Mouse (Mus musculus) neutrophil, adult 83 days (primary cell): ENCODE results near the gene Cers2. TPM values are rescaled to one million over a fixed set of nuclear protein-coding genes. Genes with fewer than 3 reads are reported as not detected.

Experiments
- total RNA-seq, 2 experiments: library from RNA; stranded (reverse); gene quantifications; one replicate each; pipeline ENCODE4 v1.2.4; 2023

The Cers2 gene
- total RNA-seq, result 100 to 1,000 TPM; 130 to 136 TPM

GRCm38 (mm10) chr3:95314486-95315093, at the start of gene Cers2:
Gene Cers2 (plus strand): TSS chr3:95314791.

DNA sequence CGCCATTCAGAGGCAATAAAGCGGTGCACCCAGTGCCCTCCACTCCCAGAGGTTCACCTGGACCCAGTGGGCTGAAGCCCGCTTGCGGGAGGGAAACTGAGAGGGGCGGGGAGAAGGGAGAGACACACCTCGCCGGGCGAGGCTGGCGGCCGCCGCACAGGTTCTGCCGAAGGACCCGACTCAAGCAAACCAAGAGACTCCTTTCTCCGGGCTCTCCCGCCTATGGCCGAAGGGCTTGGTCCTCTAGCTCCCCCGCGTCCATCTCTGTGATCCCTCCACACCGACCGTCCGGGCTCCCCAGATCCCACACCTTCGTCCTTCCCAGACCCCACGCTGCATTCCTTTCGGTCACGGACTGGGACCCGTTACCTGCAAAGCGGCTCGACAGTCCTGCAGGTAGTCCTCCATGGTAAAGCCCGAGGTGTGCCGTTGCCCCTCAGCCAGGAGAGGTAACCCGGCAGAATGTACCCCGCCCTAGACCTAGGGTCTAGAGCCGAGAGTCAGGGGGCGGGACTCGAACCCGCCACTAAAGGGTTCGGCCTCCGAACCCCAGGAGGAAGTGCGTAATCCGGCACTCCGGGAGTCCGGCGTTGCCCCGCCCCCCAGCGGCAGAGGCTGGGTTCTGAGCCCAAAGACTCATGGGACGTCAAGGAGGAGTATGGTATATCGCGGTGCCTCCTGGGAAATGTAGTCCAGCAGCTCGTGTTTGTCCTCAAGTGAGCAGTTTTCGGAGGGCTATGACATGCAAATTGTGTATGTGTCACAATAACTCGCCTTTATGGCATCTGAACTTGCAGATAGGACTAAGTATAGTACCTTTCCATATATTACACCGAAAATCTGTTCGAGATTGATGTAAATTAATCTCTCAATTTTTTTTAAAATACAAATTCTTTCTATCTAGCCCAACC, 33.1 kb upstream of the Cers2 start, which contains the start of the genes Mindy1 and Prune1:
TSS of gene Mindy1 (plus strand) at position 130 of the 911 bp plus-strand sequence.
TSS of gene Prune1 (minus strand) at position 861 of the 911 bp plus-strand sequence.

GRCm38 (mm10) chr3:95307100-95307499, 7.5 kb upstream of the Cers2 start, which contains the start of gene Anxa9:
Gene Anxa9 (minus strand): TSS chr3:95307176.

GRCm38 (mm10) chr3:95356701-95357449, 42.3 kb downstream of the Cers2 start, which contains the start of gene Setdb1:
Gene Setdb1 (minus strand): TSS chr3:95357202.

Other genes starting within 250 kb of the Cers2 start
- 10 to 100 TPM; 20.7 to 26.5 TPM for gene Pip5k1a, start 207.9 kb upstream of the Cers2 start, total RNA-seq
- 10 to 100 TPM; 31.0 to 35.0 TPM for gene Vps72, start 203.8 kb upstream of the Cers2 start, total RNA-seq
- gene Tmod4, start 190.3 kb upstream of the Cers2 start, total RNA-seq, result 1 to 10 TPM in 1 of 2 experiments, under 1 TPM in 1; 0.99 to 1.6 TPM
- 10 to 100 TPM; 42.7 to 50.8 TPM for gene Scnm1, start 180.8 kb upstream of the Cers2 start, total RNA-seq
- 1 to 10 TPM; 2.6 to 3.2 TPM for gene Lysmd1, start 180.7 kb upstream of the Cers2 start, total RNA-seq
- gene Tnfaip8l2, start 172.4 kb upstream of the Cers2 start, total RNA-seq, result 10 to 100 TPM; 78.5 to 90.9 TPM
- gene Sema6c, start 154.3 kb upstream of the Cers2 start, total RNA-seq, result 1 to 10 TPM in 1 of 2 experiments, under 1 TPM in 1; 0.79 to 1.2 TPM
- gene Gabpb2, start 96.9 kb upstream of the Cers2 start, total RNA-seq, result 10 to 100 TPM; 38.9 to 47.6 TPM
- gene Cdc42se1, start 86.1 kb upstream of the Cers2 start, total RNA-seq, result 100 to 1,000 TPM; 224 to 236 TPM
- gene Mllt11, start 82.6 kb upstream of the Cers2 start, total RNA-seq, result 1 to 10 TPM; 2.3 to 2.4 TPM
- not detected for gene Gm128, start 73.2 kb upstream of the Cers2 start, total RNA-seq
- gene Bnipl, start 63.6 kb upstream of the Cers2 start, total RNA-seq, result under 1 TPM in 1 of 2 experiments, not detected in 1; 0.44 TPM
- gene Mindy1, start 33.4 kb upstream of the Cers2 start, total RNA-seq, result 100 to 1,000 TPM; 127 to 146 TPM
- gene Prune1, start 32.7 kb upstream of the Cers2 start, total RNA-seq, result 10 to 100 TPM; 17.4 to 19.3 TPM
- 1 to 10 TPM; 2.6 to 2.8 TPM for gene Anxa9, start 7.6 kb upstream of the Cers2 start, total RNA-seq
- 10 to 100 TPM; 20.0 to 21.0 TPM for gene Setdb1, start 42.4 kb downstream of the Cers2 start, total RNA-seq
- not detected for gene 4930558C23Rik, start 88.0 kb downstream of the Cers2 start, total RNA-seq
- 10 to 100 TPM; 53.9 to 57.9 TPM for gene Arnt, start 119.6 kb downstream of the Cers2 start, total RNA-seq
- gene Ctsk, start 184.5 kb downstream of the Cers2 start, total RNA-seq, result 1 to 10 TPM in 1 of 2 experiments, under 1 TPM in 1; 0.97 to 1.5 TPM
- gene Ctss, start 212.0 kb downstream of the Cers2 start, total RNA-seq, result 100 to 1,000 TPM; 215 to 257 TPM
- gene Hormad1, start 244.9 kb downstream of the Cers2 start, total RNA-seq, result not detected